Mouse (Mus musculus): ENCODE measurements at regions not wholly inside any gene's neighbourhood (a gene's known extent, or its start where the extent isn't known, plus 50 kb on each side); places are given as distances from the start of the nearest gene placed in this dataset.
A peak's percentile ranks its signal among the peaks of the same experiment; 100 is the strongest.

GRCm38 (mm10) chr5:75382138-75382537 lies 192.6 kb upstream of the Kit start:
- 85% methylated on average over 3 of the region's 3 CpGs for WGBS
- Histone ChIP-seq H3K4me3 (ENCODE audit: low read depth, low read length) (no peak overlapping the region), H3K27me3 (replicated peaks; ENCODE audit: control insufficient read depth, insufficient read depth, low read length) (no peaks in the 10 kb centered on the region), H3K9me3 (ENCODE audit: control insufficient read depth, low read length) (no peaks in the 10 kb centered on the region), H3K4me2 (ENCODE audit: low read depth, low read length) (no peak overlapping the region), H3K9ac (ENCODE audit: low read depth, low read length) (no peak overlapping the region), H3K4me1 (ENCODE audit: control insufficient read depth, insufficient read depth, low read length) (no peaks in the 10 kb centered on the region), H3K36me3 (ENCODE audit: control insufficient read depth, insufficient read depth, low read length) (no peaks in the 10 kb centered on the region), H3K27ac (replicated peaks; ENCODE audit: low read depth, low read length) (no peak overlapping the region)
- ATAC-seq (ENCODE audit: low read depth), result no peak
- no peak for DNase-seq (ENCODE audit: low spot score)

DNA sequence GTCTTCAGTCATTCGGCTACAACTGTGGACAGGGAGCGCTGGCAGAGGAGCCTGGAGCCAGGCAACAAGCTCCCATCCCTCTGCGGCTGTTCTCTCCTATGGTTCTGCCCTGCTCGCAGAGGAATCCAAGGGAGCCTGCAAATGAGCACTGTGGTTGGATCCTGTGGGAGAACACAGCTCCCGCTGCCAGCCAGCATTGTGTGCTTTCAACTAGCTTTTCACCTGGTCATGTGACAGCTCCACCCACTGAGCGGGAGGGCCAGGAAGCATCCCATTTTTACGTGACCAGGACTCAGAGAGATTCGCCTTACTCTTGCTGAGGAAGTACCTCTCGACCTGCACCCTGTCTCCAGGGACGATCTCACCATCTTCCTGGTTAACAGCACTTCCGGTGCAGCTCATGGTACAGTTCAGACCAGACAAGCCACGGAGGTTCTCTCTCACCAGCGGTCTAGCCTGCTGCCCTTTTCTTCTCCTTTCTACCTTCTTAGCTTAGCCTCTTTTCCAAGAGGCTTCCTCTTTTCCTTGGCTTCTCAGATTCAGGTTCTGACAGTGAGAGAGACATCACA lies 186.7 kb upstream of the Kit start:
- Histone ChIP-seq H3K36me3 (ENCODE audit: control insufficient read depth, insufficient read depth, low read length) (no peaks in the 10 kb centered on the region), H3K4me2 (ENCODE audit: low read depth, low read length) (no peak overlapping the region), H3K4me1 (ENCODE audit: control insufficient read depth, insufficient read depth, low read length) (no peaks in the 10 kb centered on the region), H3K9ac (ENCODE audit: low read depth, low read length) (no peak overlapping the region), H3K4me3 (ENCODE audit: low read depth, low read length) (no peak overlapping the region), H3K27me3 (replicated peaks; ENCODE audit: control insufficient read depth, insufficient read depth, low read length) (no peaks in the 10 kb centered on the region), H3K27ac (replicated peaks; ENCODE audit: low read depth, low read length) (no peak overlapping the region), H3K9me3 (ENCODE audit: control insufficient read depth, low read length) (no peaks in the 10 kb centered on the region)
- no peak for DNase-seq (ENCODE audit: low spot score)
- ATAC-seq (ENCODE audit: low read depth), result 0 out of 2 replicates have a peak, but pooled peaks have one; percentile 37
- WGBS, result 45% methylated on average over 12 of the region's 13 CpGs

- 73% methylated on average over 7 of the region's 7 CpGs for WGBS
- DNase-seq (ENCODE audit: low spot score), result no peak
- H3K27me3 ChIP-seq (replicated peaks; ENCODE audit: control insufficient read depth, insufficient read depth, low read length), result no peaks in the 10 kb centered on the region
These were observed 185.9 kb upstream of the Kit start for GRCm38 (mm10) chr5:75388699-75389260.

GRCm38 (mm10) chr5:75389433-75389971 lies 185.2 kb upstream of the Kit start:
- Histone ChIP-seq H3K9me3 (ENCODE audit: control insufficient read depth, low read length) (no peaks in the 10 kb centered on the region), H3K27ac (replicated peaks; ENCODE audit: low read depth, low read length) (no peak overlapping the region), H3K4me1 (ENCODE audit: control insufficient read depth, insufficient read depth, low read length) (no peaks in the 10 kb centered on the region), H3K36me3 (ENCODE audit: control insufficient read depth, insufficient read depth, low read length) (no peaks in the 10 kb centered on the region), H3K4me2 (ENCODE audit: low read depth, low read length) (no peak overlapping the region), H3K4me3 (ENCODE audit: low read depth, low read length) (no peak overlapping the region), H3K9ac (ENCODE audit: low read depth, low read length) (no peak overlapping the region), H3K27me3 (replicated peaks; ENCODE audit: control insufficient read depth, insufficient read depth, low read length) (no peaks in the 10 kb centered on the region)
- ATAC-seq (ENCODE audit: low read depth), result peak; percentile 65; the same call in 1 of the 2 replicates
- peak; percentile 88 for DNase-seq (ENCODE audit: low spot score)
- 51% methylated on average over 7 of the region's 7 CpGs for WGBS

More at GRCm38 (mm10) chr5:75388699-75389260, 185.9 kb upstream of the Kit start:
- Histone ChIP-seq H3K36me3 (ENCODE audit: control insufficient read depth, insufficient read depth, low read length) (no peaks in the 10 kb centered on the region), H3K27ac (replicated peaks; ENCODE audit: low read depth, low read length) (no peak overlapping the region), H3K4me1 (ENCODE audit: control insufficient read depth, insufficient read depth, low read length) (no peaks in the 10 kb centered on the region), H3K4me3 (ENCODE audit: low read depth, low read length) (no peak overlapping the region), H3K9me3 (ENCODE audit: control insufficient read depth, low read length) (no peaks in the 10 kb centered on the region), H3K9ac (ENCODE audit: low read depth, low read length) (no peak overlapping the region), H3K4me2 (ENCODE audit: low read depth, low read length) (no peak overlapping the region)
- ATAC-seq (ENCODE audit: low read depth), result no peak

DNA sequence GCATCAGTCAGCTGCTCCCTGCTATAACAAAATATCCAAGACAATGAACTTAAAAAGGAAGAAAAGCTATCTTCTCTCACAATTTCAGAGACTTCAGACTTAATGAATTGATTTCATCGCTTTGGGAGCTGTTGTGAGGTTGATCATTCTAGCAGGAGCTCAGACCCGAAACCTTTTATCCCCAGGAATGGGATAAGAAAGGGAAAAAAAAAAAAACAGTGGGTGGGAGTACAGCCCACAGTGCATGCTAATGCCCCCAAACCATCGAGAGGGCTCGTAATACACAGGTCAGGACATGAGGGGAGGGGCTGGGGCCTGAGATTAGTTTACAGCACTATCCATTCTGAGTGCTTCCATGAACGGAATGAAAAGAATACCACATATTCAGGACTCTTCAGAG lies 175.9 kb upstream of the Kit start:
- Histone ChIP-seq H3K27me3 (replicated peaks; ENCODE audit: control insufficient read depth, insufficient read depth, low read length) (no peaks in the 10 kb centered on the region), H3K36me3 (ENCODE audit: control insufficient read depth, insufficient read depth, low read length) (no peaks in the 10 kb centered on the region), H3K9ac (ENCODE audit: low read depth, low read length) (no peak overlapping the region), H3K9me3 (ENCODE audit: control insufficient read depth, low read length) (no peaks in the 10 kb centered on the region), H3K4me1 (ENCODE audit: control insufficient read depth, insufficient read depth, low read length) (no peaks in the 10 kb centered on the region), H3K4me2 (ENCODE audit: low read depth, low read length) (no peak overlapping the region), H3K4me3 (ENCODE audit: low read depth, low read length) (no peak overlapping the region), H3K27ac (replicated peaks; ENCODE audit: low read depth, low read length) (no peak overlapping the region)
- DNase-seq (ENCODE audit: low spot score), result no peak
- no peak for ATAC-seq (ENCODE audit: low read depth)
- 79% methylated on average over 5 of the region's 5 CpGs for WGBS

- peaks cover 15% of the 10 kb centered on the region for H3K4me1 ChIP-seq (ENCODE audit: control insufficient read depth, insufficient read depth, low read length)
- no peak overlapping the region for H3K4me2 ChIP-seq (ENCODE audit: low read depth, low read length)
- ATAC-seq (ENCODE audit: low read depth) (no peak), DNase-seq (ENCODE audit: low spot score) (no peak)
- no peaks in the 10 kb centered on the region for H3K36me3 ChIP-seq (ENCODE audit: control insufficient read depth, insufficient read depth, low read length)
- H3K9ac ChIP-seq (ENCODE audit: low read depth, low read length), result no peak overlapping the region
- WGBS, result 36% methylated on average over 3 of the region's 3 CpGs
- no peaks in the 10 kb centered on the region for H3K27me3 ChIP-seq (replicated peaks; ENCODE audit: control insufficient read depth, insufficient read depth, low read length)
- no peaks in the 10 kb centered on the region for H3K9me3 ChIP-seq (ENCODE audit: control insufficient read depth, low read length)
- H3K4me3 ChIP-seq (ENCODE audit: low read depth, low read length), result no peak overlapping the region
- no peak overlapping the region for H3K27ac ChIP-seq (replicated peaks; ENCODE audit: low read depth, low read length)
These were observed 173.0 kb upstream of the Kit start for GRCm38 (mm10) chr5:75401734-75402133.

- H3K9ac ChIP-seq (ENCODE audit: low read depth, low read length), result no peak overlapping the region
- DNase-seq (ENCODE audit: low spot score) (peak; percentile 45), ATAC-seq (ENCODE audit: low read depth) (no peak)
- H3K27ac ChIP-seq (replicated peaks; ENCODE audit: low read depth, low read length), result no peak overlapping the region
- H3K9me3 ChIP-seq (ENCODE audit: control insufficient read depth, low read length), result no peaks in the 10 kb centered on the region
- 20% methylated on average over 3 of the region's 3 CpGs for WGBS
- no peak overlapping the region for H3K4me2 ChIP-seq (ENCODE audit: low read depth, low read length)
- H3K27me3 ChIP-seq (replicated peaks; ENCODE audit: control insufficient read depth, insufficient read depth, low read length), result no peaks in the 10 kb centered on the region
- H3K4me1 ChIP-seq (ENCODE audit: control insufficient read depth, insufficient read depth, low read length), result peaks cover 15% of the 10 kb centered on the region
- H3K4me3 ChIP-seq (ENCODE audit: low read depth, low read length), result no peak overlapping the region
- H3K36me3 ChIP-seq (ENCODE audit: control insufficient read depth, insufficient read depth, low read length), result no peaks in the 10 kb centered on the region
These were observed 172.1 kb upstream of the Kit start for GRCm38 (mm10) chr5:75402631-75403030.

DNA sequence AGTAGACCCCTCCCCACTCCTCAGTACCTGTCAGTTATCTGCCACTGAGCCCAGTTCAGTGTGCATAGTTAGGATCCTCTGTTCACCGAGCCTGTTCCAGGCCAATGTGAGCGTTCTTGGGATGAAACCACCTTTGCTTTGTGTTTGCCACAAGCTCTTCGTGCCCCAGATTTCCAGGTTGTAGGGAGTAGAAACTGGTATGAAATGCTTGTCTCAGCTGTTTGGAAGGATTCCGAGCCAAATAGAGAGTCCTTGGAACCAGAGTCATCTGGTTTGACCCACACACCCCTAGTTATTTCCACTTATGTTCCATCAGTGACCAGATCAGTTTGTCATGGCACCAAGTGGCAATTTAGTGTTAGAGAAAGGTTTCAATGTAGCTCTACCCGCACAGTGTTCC lies 171.2 kb upstream of the Kit start:
- no peaks in the 10 kb centered on the region for H3K27me3 ChIP-seq (replicated peaks; ENCODE audit: control insufficient read depth, insufficient read depth, low read length)
- WGBS, result 77% methylated on average over 5 of the region's 5 CpGs
- H3K27ac ChIP-seq (replicated peaks; ENCODE audit: low read depth, low read length), result no peak overlapping the region
- H3K4me2 ChIP-seq (ENCODE audit: low read depth, low read length), result no peak overlapping the region
- H3K36me3 ChIP-seq (ENCODE audit: control insufficient read depth, insufficient read depth, low read length), result no peaks in the 10 kb centered on the region
- H3K9me3 ChIP-seq (ENCODE audit: control insufficient read depth, low read length), result no peaks in the 10 kb centered on the region
- DNase-seq (ENCODE audit: low spot score) (no peak), ATAC-seq (ENCODE audit: low read depth) (no peak)
- no peak overlapping the region for H3K9ac ChIP-seq (ENCODE audit: low read depth, low read length)
- H3K4me1 ChIP-seq (ENCODE audit: control insufficient read depth, insufficient read depth, low read length), result peaks cover 15% of the 10 kb centered on the region
- H3K4me3 ChIP-seq (ENCODE audit: low read depth, low read length), result no peak overlapping the region
